Mouse (Mus musculus): ENCODE results near the gene Eif1.
"Not testable (repeated sequence)": the region's sequence is repeated elsewhere in the genome, so short reads cannot be mapped to it uniquely, and the experiment has no call there.

The Eif1 gene

GRCm38 (mm10) chr11:100319492-100320171, at the start of gene Eif1:
TSS of gene Eif1 (plus strand) at chr11:100319885.
- peak; percentile 100 for DNase-seq

DNA sequence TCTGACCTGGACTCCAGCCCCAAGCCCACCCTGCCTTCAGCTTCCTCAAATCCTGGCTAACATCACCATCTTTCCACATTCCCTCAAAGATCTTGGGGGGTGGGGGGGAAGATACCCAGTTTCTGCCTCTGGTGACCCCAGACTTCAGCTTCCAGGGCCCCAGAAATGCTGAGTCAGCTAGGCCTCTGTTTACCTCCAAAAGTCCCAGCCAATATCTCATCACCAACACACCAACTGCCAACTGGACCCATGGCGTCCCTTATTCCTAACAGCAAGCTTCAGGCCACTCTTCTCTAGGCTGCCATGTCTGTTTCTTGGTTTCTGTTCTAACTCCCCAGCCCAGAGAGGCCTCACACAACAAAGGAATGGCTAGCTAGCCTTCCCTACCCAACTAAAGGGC, 47.8 kb upstream of the Eif1 start:
- no peak for DNase-seq

GRCm38 (mm10) chr11:100274719-100275118, 45.0 kb upstream of the Eif1 start:
- no peak for DNase-seq

DNA sequence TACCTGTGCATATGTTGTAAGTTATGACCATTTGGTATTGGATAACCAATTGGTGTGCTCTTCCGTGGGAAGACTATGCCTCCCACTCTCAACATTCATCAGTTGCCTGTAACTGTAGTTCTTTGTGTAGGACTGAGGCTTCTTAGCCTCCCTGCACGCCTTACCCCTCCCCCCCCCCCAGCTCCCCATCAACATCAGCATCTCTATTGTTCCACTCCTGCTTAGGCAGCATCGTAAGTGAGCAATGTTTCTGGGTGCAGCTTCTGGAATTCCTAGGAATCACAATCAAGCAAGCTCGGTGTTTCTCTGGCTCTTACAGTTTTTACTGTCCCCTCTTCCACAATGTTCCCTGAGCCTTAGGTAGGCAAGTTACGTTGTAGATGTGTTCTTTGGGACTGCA, 44.2 kb upstream of the Eif1 start:
- no peak for DNase-seq

DNA sequence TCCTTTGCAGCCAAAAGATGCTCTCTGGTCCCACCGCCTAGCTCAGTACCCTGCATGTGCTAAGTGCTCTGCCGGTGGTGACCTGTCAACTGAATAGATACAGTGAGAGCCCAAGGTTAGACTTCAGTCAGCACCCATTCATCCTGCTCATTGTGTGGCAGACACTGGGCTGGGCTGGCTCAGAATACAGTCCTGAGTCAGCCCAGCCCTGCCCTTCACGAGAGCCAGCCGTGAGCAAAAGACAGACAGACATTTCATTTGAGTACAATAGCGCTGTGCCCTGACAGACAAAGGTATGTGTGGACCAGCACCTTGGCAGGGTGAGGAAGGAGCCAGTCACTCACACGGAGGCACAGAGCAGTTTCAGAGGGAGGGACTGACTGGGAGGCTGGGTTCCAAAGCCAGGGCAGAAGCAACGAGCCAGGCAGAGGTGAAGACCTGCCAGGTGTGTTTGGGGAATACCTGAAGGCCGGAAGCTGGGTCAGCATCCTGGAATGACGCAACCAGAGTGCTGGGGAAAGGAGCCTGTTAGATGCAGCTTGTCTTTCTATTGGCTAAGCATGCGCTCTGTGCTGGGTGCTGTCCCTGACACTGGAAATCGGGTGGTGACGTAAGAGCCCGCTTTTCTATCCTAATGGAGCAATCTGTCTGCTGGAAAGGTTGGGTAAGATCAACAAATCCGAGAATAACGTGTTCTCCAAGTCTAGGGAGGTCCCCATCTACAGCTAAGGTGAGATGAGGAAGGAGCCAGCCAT, 41.8 kb upstream of the Eif1 start:
- DNase-seq = no peak

GRCm38 (mm10) chr11:100278759-100279158, 40.9 kb upstream of the Eif1 start:
- DNase-seq = no peak

GRCm38 (mm10) chr11:100281596-100282544, 37.8 kb upstream of the Eif1 start:
- DNase-seq = peak; percentile 84

DNA sequence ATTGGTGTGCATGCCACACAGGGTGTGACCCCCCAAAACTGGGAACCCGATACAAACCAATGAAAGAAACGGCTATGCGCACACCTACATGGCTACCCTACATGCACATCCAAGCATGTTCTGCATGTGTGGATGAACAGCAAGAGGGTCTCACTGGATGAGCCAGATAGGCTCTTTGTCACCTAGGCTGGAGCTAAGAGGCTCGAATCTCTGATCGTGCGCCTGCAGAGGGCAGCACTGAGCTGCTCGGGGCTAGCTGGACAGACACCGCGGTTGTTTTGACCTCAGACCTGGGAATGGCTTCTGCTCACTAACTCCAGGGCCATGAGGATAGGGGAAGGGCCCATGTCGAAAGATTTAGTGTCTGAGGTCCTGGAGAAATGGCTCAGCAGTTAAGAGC, 37.1 kb upstream of the Eif1 start:
- DNase-seq = peak; percentile 45

- no peak for DNase-seq
These were observed 34.7 kb upstream of the Eif1 start for GRCm38 (mm10) chr11:100284988-100285387.

DNA sequence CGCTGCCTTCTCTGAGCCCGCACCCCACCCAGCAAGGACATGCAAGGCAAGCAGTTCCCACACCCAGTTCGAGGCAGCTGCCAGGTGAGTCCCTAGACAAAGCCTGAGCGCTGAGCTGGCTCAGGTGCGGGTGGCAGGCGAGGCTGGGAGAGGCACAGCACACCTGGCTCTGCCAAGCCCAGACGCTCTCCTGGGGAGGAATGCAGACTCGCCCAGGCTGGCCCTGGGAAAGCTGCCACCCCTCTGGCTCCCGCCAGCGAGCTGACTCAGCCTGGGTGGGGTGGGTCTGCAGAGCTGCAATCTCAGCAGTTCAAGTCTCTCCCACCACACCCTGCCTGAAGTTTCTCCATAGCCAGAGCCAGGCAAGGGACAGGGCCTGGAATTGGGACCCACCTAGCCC, 32.7 kb upstream of the Eif1 start:
- no peak for DNase-seq

DNA sequence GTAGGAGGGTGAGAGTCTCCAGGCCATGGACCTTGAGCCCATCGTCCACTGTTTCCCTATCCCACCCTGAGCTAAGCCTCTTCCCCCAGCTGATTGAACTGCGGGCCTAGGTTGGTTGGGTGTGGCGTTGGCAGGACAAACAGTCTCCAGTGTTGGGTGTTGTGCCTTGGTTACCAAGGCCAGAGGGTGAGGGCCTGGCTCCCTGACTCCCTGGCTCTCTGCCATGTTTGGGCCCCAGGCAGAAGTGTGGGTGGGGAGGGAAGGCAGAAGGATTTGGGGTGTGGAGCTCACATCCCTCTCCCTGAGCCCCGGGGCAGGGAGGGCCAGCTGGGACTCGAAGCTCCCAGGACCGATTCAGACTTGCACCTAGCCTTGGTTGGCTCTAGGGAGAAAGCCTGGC, 30.7 kb upstream of the Eif1 start:
- DNase-seq = no peak

- no peak for DNase-seq
These were observed 29.4 kb upstream of the Eif1 start for GRCm38 (mm10) chr11:100290235-100290634.

- DNase-seq = no peak
These were observed 26.8 kb upstream of the Eif1 start for GRCm38 (mm10) chr11:100292884-100293283.

- peak; percentile 66 for DNase-seq
These were observed 24.4 kb upstream of the Eif1 start for GRCm38 (mm10) chr11:100295308-100295707.

GRCm38 (mm10) chr11:100297801-100298200, 21.9 kb upstream of the Eif1 start:
- no peak for DNase-seq

- peak; percentile 83 for DNase-seq
These were observed 21.2 kb upstream of the Eif1 start for GRCm38 (mm10) chr11:100298274-100299036.

DNA sequence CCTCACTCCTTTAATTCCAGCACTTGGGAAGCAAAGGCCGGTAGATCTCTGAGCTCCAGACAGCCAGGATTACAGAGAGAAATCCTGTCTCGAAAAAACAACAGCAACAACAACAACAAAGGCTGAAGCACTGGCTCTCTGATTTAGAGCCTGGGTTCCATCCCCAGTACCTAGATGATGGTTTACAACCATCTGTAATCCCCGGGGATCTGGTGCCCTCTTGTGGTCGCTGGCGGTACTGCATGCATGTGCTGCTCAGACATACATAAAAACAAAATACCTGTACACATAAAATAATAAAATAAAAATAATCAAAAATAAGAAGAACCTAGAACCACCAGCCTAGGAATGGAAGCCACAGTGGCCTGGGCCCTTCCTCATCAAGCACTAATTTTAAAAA, 19.4 kb upstream of the Eif1 start:
- DNase-seq = peak; percentile 60

DNA sequence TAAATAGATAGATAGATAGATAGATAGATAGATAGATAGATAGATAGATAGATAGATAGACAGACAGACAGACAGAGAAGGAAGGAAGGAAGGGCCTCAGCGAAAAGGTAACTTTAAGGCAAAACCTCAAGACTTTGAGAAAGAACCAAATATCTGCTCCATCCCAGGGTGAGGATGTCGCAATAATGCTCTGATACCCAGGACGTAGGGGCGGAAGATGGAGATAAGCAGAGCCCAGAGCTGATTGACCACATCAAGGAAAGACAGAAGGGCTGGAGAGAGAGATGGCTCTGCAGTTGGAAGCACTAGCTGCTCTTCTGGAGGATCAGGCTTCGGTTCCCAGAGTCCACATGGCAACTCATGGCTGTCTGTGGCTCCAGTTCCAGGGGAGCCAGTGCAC, 18.4 kb upstream of the Eif1 start:
- DNase-seq = no peak

DNA sequence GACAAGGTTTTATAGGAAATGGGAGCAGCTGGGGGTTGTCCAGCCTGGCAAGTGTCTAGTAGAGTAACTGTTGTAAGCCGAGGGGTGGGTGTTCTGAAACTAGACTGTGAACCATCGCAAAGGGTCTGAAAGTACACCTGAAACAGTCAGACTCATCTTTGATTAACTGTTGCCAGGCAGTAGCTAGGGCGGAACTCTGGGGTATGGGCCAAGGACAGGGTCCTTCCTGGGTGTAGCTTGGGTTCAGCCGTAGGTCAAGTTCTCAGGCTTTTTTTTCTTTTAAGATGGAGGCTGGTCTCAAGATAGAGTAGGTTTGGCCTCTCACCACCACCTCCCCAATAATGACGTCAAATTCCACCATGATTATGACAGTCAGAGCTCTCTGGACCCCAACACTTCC, 11.8 kb upstream of the Eif1 start:
- DNase-seq = no peak

DNA sequence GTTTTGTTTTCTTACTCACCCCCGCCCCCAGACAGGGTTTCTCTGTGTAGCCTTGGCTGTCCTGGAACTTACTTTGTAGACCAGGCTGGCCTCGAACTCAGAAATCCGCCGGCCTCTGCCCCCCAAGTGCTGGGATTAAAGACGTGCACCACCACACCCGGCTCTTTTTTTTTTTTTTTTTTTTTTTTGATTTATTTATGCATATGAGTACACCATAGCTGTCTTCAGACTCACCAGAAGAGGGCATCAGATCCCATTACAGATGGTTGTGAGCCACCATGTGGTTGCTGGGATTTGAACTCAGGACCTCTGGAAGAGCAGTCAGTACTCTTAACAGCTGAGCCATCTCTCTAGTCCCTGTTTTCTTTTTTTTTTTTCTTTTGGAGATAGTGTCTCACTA, 11.0 kb upstream of the Eif1 start:
- DNase-seq = not testable (repeated sequence)

GRCm38 (mm10) chr11:100311656-100312055, 8.0 kb upstream of the Eif1 start:
- no peak for DNase-seq

DNA sequence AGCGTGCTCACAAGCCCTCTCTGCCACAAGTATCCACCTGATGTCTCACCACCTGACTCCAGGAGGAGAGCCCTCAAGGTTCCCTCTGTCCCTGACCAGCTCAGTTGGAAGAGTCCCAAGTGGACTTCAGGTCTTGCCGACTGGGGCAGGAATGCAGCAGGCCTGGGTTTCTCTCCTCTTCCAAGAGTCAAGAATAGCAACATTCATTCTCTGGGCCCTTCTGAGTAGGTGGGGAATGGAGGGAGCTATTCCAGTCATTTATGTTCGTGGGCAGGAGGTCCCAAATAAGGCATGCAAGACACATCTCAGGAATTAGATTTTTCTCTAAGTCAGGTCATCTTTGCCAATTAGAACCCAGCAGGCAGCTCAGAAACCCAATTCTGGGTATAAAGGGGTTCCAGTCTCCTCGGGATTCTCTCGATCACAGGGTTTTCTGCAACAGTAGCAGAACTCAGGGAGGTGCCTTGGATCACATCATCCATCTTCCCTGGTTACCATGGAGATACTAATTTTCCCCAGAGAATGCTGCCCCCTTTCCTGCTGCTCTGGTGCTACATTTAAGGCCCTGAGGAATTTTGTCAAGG, 7.5 kb upstream of the Eif1 start:
- no peak for DNase-seq

All from cerebellum, adult 9-10 months (tissue).